Mouse (Mus musculus): ENCODE data around the gene Emcn. TPM values are rescaled to one million over a fixed set of nuclear protein-coding genes. Genes with fewer than 3 reads are reported as not detected.

Emcn gene
- polyA plus RNA-seq (2015; fragmentation: Nextera tagmentation; extraction: Ambion mirVana): 7.0 and 8.1 TPM in 2 replicates

GRCm38 (mm10) chr3:137340938-137341337 lies at the start of gene Emcn:
Gene Emcn (plus strand): TSS chr3:137341067.
- no peak for DNase-seq (ENCODE audit: low spot score)

- no peak for DNase-seq (ENCODE audit: low spot score)
Measured at GRCm38 (mm10) chr3:137293174-137293591, 47.7 kb upstream of the Emcn start.

DNA sequence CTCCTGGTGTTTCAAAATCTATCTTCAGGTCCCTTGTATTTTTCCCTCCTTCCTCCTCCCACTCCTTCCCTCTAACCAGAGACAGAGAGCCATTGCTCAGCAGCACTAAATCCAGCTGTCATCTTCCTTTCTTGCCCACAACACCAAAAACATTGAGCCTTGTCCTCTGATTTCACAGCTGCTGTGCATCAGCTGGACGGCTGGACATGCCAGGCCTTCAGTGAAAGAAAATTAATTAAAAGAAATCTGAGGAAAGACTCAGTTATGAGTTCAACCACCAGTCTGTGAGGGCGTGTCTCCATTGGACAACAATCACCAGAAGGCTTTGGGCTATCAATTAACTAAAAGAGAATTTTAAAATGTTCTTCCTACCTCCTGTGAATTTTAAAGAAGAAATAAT lies 42.6 kb upstream of the Emcn start:
- DNase-seq (ENCODE audit: low spot score): no peak

- no peak for DNase-seq (ENCODE audit: low spot score)
Measured at GRCm38 (mm10) chr3:137300210-137300609, 40.7 kb upstream of the Emcn start.

DNA sequence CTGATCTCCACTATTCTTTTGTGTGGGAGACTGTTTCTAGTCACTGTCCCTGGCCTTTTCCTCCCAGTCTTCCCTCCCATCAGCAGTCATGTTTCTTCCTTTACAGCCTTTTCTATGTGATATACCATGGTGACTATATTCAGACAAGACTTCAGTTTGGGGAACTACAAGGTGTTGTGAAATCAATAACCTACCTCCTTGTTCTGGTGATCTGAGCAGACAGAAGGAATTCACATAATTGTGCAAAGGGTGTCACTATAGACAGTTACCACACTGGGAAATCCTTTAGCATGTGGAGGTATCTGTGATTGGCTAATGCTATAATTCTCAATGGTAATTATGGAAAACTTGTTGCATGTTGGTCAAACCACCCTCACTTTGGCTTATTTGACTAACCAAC lies 39.7 kb upstream of the Emcn start:
- DNase-seq (ENCODE audit: low spot score): no peak

GRCm38 (mm10) chr3:137302804-137303203 lies 38.1 kb upstream of the Emcn start:
- no peak for DNase-seq (ENCODE audit: low spot score)

DNA sequence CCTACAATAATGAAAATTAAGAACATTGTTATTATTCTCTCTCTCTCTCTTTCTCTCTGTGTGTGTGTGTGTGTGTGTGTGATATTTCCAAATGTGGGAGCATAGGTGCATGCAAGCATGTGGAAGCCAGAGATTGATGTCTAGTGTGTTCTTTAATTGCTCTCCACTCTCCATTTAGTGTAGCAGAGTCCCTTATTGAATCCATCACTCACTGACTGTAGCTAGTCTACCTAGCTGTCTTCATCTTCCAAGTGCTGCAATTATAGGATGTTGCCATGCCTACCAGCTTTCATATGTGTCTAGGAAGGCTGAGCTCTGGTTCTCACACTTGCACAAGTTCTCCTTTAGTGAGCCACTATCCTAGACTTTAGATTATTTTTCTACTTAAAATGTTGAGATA lies 30.9 kb upstream of the Emcn start:
- no peak for DNase-seq (ENCODE audit: low spot score)

DNA sequence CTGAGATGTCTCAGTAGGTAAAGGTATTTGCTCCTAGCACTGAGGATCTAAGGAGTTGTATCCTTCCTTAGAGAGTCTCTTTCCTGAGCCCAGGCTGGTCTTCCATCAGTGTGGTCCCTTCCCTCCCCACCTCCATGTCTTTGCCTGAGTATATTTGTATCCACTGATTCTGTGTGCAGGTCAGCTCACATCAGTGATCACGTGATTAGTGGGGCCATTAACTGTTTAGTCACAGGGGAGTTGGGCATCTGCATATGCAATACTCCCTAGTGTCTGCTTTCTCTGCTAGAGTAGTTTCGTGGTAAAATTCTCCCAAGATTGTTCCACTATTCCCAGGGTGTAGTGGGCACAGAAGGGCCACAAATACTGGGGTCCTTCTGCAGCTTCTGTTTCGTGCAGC lies 28.3 kb upstream of the Emcn start:
- no peak for DNase-seq (ENCODE audit: low spot score)

DNA sequence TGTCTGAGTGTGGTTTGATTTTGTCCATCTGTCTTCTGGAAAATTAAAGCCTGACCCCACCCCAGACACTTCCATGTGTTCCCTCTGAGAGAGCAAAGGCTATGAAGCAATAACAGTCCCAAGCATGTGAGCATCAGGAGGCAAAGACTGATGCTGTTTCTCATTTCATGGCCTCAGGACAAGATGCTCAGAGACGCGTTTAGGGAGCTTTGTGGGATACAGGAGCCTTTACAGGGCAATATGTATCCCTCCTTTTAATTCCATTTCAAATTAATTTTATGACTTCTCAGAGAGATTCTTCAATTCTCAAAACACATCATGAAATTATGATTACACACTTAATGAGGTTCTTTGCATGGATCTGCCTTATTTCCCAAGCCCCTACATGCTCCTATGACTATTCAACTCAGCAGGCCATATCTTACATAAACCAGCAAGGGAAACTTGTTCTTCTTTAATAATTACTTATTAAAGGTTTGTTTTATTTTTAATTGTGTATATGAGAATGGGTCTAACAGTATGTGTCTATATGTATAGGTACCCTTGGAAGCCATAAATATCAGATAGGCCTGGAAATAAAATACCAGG lies 27.0 kb upstream of the Emcn start:
- no peak for DNase-seq (ENCODE audit: low spot score)

DNA sequence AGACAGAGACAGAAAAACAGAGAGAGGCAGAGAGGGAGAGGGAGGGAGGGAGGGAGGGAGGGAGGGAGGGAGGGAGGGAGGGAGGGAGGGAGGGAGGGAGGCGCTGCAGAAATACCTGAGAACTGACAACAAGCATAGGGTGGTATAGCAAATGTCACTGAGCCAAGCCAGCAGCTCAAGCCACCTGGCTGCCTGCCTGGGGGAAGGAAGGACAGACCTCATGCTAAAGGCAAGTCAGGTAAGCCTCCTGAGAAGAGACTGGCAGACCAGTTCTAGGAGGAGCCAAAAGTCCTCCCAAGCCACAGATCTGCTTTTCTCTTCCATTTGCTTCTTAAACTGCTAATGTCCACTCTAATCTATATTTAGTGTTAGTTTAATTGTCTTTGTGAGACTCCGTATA lies 22.5 kb upstream of the Emcn start:
- DNase-seq (ENCODE audit: low spot score): no peak

DNA sequence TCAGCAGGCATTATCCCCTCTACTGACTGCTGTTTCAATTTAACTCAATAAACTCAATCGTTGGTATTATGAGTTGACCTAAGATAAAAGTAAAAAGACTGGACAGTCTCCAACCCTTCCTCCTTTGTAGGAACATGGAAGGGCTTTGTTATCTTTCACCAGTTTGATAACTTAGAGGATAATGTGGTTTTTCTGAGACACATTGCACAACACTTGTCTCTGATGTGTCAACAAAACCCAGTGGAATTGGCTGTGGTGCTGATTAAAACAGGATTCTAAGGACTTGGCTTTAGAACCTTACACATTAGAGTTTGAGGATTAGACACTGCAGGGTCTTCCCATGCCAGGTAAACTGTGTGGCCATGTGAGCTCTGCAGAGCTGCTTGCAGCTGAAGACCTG lies 20.9 kb upstream of the Emcn start:
- DNase-seq (ENCODE audit: low spot score): no peak

GRCm38 (mm10) chr3:137322304-137322703 lies 18.6 kb upstream of the Emcn start:
- no peak for DNase-seq (ENCODE audit: low spot score)

DNA sequence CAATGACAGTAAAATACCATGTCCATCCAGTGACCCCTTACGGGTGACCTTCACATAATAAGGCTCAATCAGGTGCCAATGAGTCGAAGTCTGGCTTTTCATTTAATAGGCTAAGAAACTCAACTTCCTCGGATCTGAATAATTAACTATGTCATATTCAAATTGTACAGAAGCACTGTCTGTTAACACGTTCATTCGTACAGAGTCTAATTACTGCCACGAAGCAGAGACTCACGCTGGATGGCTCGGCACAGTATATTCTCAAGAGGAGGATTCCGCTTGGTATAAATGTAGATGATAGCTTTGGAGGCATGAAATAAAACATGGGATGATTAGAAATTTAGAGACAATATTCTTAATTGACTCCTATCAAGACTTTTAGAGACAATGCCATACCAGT lies 11.0 kb upstream of the Emcn start:
- no peak for DNase-seq (ENCODE audit: low spot score)

DNA sequence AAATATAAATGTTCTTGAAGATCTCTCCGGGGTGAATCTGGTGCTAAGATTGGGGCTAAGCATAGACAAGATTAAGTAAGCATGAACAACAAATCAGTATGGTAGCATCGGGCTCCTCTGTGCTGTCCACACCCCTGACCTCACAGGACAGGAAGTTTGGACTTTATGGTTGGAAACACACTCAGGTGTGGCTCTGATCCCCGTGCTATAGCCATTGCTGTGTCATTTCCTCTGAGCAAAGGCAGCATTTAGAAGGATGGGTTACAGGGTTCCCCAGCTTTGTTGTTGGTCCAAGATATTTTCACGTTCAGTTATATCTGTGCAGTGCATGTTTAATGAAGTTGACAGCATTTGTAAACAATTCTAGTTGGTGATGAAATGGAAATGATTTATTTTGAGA lies 9.9 kb upstream of the Emcn start:
- no peak for DNase-seq (ENCODE audit: low spot score)

DNA sequence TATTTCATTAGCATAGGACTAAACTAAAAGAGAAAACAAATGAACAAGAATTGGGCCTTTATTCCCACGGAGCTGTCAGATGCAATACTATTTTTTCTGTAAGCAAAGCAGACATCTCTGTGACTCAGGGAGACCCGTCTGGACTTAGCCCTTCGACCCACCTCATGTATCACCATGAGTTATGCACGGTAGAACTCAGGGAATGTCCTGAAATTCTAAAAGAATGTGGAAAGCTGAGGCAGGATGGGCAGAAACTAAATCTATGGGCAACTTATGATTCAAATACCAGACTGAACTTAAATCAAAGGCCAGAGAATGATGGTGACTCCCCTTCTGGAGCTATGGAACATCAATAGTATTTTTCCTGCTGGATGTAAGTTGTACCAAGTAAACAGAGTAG lies 8.3 kb upstream of the Emcn start:
- no peak for DNase-seq (ENCODE audit: low spot score)

DNA sequence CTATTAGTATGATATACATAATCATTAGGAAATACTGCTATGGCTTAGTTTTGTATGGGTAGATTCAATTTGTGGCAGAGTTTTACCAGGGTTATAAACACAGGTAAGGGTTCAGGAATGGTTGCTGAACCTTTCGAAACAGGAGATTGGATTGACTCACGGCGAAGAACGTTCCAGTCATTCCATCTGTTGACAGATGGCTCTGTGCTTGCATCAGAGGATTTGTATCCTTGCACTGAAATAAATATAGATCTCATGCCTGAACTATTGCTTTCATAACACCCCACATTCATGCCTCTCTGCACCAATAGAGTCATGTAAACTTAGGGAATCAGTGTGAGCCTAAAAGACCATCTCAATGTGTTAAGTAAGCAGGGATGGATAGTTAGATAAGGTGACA lies 4.9 kb upstream of the Emcn start:
- DNase-seq (ENCODE audit: low spot score): no peak

- no peak for DNase-seq (ENCODE audit: low spot score)
Measured at GRCm38 (mm10) chr3:137343446-137343845, 2.6 kb downstream of the Emcn start.

GRCm38 (mm10) chr3:137351882-137352281 lies 11.0 kb downstream of the Emcn start:
- DNase-seq (ENCODE audit: low spot score): no peak

GRCm38 (mm10) chr3:137356697-137357096 lies 15.8 kb downstream of the Emcn start:
- DNase-seq (ENCODE audit: low spot score): no peak

DNA sequence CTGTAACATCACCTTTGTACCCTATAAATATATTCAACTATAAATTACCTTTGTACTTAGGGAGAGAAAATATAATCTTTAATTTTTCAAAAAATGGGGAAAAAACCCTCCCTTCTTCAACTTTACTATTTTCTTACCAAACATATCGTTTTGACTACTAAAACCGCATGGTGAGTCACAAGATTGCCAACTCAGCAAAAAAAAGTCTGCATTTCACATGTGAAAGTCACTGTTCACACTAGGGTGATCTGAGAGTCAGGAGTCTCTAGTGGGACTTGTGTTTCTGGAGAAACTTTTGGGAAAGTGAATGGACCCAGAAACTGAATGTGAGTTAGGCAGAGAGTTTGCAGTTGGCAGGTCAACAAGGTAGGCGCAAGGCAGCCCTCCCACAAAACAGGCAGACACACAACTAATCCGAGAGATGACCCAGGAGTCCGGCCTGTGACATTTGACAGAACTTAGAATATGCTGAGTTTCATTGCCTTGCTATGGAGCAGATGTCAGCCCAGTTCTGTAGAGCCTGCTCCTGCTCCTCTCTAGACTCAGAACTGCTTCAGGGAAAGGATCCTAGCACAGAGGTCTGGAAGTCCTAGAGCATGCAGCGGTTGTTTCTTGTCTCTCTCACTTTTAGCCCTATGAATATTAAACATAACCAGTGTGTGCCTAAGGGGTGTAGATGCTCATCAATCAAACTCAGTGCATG lies 26.4 kb downstream of the Emcn start:
- no peak for DNase-seq (ENCODE audit: low spot score)

DNA sequence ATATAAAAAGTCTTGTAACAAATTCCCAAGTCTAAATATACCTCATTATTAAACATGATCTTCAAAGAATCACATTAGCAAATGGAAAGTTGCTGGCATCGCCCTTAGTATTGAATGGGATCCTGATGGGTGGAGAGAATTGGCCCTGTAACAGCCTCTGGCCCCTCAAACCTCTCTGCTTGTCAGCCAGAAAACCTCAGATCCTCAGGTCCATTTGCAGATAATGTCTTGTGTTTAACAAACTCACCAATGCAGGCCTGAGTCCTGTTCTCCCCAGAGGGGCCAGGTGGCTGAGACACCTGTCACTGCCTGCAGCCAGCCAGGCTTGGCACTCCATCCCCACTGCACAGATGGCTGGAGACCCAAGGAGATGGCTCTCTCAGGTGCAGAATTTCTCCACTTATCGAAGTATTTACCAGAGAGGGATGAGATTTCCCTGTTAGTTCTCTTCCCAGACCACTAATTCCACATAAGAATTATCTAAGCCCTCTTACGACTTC lies 27.0 kb downstream of the Emcn start:
- DNase-seq (ENCODE audit: low spot score): no peak

DNA sequence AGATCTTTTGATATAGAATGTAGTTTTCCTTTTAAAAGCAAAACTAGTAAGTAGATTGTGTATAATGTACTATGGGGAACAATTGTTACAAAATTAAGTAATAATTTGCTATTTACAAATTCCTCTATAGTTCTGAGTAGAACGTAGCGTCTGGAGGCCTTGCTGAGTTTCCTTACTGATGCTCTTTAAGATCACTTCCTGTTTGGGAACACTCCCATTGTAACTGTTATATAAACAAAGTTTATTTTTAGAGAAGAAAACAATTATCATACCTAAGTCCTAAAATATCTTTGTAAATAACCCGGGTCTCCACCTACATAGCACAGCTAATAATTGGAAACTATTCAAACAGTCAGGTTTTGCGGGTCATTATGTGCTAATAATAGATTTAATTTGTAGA lies 32.0 kb downstream of the Emcn start:
- DNase-seq (ENCODE audit: low spot score): no peak

GRCm38 (mm10) chr3:137382311-137382710 lies 41.4 kb downstream of the Emcn start:
- DNase-seq (ENCODE audit: low spot score): no peak

All from thymus, postnatal 0 days (tissue).